Mouse (Mus musculus) G1E (cell line): ENCODE results near the gene Maco1.

Experiments
- CTCF ChIP-seq: IDR thresholded peaks from 2 replicates; pipeline ENCODE4 v1.5.1; 2012; ENCODE audit warnings: low read depth, low read length, inconsistent platforms, mixed read lengths
- GATA1 ChIP-seq: IDR thresholded peaks from 2 replicates; pipeline ENCODE4 v1.6.1; 2012; ENCODE audit warnings: borderline replicate concordance, low read length, inconsistent platforms, mixed read lengths
- GATA2 ChIP-seq: IDR thresholded peaks from 2 replicates; pipeline ENCODE4 v1.6.1; 2012; ENCODE audit warnings: low read depth, low read length, inconsistent platforms, borderline replicate concordance
- TAL1 ChIP-seq: conservative IDR thresholded peaks from 2 replicates; pipeline ENCODE4 v1.6.1; 2012; ENCODE audit warnings: low read depth, low read length, inconsistent platforms, mixed read lengths

- TF ChIP-seq CTCF (no peak), GATA1 (no peak), TAL1 (no peak), GATA2 (no peak)
These were observed 83.9 kb downstream of the Maco1 start for GRCm38 (mm10) chr4:134769081-134769811.
